Mouse (Mus musculus): ENCODE measurements around the gene Clec12b.
"Not testable (repeated sequence)": the region's sequence is repeated elsewhere in the genome, so short reads cannot be mapped to it uniquely, and the experiment has no call there.

The Clec12b gene

DNA sequence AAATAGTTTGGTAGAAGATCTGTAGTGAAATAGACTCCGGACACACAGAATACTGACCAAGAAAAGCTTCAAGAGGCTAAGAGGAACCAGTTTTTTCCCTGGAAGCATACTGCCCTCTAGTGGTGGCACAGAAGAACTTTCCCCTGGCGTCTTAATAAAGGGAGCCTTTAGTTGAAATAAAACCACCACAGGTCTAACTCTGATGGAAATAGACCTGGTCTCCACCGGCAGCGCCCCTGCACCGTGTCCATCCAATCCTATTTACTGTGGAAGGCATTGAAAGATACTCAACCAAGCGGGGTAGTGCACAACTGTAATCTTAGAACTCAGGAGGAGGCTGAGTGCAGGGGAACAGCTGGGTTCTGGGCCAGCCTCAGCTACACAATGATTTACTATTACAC is 19.7 kb downstream of the Clec12b start:
- peak; percentile 23 to 26 for DNase-seq

DNA sequence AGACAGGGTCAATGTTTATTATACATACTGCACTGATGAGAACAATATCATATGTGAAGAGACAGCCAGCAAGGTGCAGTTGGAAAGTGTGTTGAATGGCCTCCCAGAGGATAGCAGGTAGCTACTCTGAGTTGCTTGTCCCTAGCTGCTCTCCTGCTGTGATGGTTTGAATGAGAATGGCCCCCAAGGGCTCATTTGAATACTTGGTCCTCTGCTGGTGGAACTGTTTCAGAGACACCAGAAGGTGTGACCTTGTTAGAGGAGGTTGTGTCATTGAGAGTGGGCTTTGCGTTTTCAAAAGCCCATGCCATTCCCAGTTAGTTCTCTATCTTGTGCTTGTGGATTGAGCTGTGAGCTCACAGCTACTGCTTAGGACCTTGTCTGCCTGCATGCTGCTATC is 21.7 kb downstream of the Clec12b start:
- DNase-seq, result no peak

DNA sequence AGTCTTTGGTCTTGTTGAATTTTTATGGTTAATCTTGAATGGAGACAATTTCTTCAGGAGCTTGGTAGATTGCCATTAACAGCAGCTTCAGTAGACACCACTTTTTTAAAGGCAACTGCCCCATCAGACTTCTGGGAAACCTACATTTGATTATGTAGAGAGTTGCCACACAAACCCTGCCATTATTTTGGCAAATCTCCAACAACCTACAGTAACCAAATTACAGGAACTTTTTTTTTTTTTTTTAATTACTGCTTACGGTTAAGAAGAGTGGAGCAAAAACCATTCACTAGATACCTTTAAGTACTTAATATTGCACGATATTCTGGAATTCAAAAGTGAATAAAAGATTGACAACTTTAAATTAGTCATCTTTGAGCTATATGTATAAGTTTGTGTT is 26.2 kb downstream of the Clec12b start:
- DNase-seq, result no peak

DNA sequence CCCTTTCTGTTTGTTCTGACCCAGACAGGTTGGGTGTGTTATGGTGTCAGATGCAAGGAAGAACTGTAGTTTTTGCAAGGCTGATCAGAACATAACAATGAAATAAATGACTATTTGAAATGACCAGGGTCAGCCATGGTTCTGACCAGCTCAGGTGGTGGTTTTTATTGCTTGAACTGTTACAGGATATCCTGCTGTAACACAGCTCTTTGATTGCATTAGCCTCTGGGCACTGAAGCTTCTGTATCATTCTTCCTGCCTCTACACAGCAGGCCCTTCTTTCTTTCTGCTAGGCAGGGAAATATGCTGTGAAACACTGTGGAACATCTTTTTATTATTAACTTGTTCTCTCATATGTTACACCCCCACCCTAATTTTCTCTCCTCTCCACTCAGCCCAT is 29.2 kb downstream of the Clec12b start:
- no peak for DNase-seq

DNA sequence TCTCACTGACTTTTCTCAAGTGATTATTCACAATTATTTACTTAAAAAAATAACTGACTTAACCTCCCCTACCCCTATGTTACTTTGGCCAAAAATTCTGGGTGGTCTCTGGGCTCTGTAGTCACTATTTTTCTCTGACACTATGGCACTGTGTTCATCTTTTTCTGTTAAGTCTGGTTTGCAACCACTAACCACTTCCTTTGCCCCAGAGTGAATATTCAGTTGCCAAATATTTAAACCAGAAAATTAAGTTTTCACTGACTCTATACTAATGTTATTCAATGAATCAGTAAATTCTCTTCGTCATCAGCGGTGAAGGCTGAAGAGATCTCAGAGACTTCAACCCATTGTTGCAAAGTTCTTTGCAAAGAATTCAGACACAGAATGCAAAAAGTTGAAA is 29.9 kb downstream of the Clec12b start:
- no peak for DNase-seq

DNA sequence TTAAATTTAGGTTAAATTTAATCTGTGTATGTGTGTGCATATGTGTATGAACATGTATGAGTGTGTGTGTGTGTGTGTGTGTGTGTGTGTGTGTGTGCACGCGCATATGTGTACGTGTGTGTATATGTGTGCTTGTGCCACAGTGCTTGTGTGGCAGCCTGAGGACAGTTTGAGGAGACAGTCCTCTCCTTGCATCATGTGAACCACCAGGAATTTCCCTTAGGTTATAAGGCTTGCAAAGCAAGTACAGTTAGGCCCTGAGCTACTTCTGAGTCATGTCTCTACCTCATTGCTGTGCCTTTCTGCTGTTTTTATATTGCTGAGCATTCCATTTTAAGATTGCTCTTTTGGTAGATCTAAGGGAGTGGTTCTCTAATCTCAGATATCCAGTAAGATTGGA is 34.6 kb downstream of the Clec12b start:
- DNase-seq, result no peak

DNA sequence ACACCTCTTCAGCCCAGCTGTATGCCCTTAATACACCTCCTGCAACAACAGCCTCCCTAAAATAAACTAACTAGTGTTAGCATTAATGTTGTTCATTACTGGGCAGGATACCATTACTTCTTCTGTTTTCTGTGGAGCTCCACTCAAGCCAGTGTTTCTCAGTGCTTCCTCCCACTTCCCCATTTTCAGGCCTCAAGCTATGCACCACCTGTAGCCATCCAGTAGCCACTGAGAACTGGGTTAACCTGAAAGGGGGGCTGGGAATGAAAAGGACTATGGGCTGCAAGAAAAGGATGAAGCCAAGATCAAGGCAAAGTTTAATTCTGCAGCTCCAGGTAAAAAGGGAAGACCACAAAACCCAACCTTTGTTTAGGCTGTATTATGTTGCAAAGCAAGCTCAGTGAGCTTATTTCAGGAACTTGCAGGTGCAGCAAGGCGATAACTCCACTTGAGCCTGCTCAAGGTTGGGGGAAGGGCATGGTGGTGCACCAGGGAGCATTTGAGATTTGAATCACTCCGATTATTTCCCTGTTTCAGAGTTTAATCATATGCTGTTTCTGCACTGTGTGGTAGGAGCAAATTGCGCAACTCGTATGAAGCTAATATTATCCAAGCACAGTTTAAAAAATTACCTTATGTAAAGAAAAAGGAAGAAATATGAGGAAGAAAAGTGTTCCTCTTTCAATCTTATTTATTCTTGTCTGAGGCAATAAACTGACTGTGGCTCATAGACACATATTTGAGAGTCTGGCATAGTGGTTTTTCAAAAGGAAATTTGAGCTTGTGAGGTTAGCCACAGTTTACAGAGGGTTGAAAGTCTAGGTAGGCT is 35.9 kb downstream of the Clec12b start:
- no peak for DNase-seq

DNA sequence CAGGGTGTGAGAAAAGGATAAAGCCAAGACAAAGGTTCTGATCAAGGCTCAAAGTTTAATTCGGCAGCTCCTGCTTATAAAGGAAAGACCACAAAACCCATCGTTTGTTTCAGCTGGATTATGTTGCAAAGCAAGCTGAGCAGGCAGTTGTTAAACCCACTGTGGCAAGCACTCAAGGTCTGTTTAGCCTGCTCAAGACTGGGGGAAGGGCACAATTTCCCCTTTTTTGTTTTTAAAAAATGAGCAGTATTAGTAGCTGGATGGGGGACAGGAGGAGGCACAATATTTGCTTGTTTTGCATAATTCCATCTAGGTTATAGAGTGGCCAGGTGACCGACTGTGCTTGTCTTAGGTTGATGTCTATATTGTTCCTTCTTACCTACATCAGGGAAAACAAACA is 41.3 kb downstream of the Clec12b start:
- no peak for DNase-seq

DNA sequence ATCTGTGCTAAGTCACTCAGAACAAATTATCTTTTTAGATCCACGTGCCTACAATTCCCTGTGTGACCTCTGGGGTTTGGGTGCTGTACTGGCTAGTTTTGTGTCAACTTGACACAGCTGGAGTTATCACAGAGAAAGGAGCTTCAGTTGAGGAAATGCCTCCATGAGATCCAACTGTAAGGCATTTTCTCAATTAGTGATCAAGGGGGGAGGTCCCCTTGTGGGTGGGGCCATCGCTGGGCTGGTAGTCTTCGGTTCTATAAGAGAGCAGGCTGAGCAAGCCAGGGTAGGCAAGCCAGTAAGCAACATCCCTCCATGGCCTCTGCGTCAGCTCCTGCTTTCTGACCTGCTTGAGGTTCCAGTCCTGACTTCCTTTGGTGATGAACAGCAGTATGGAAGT is 43.3 kb downstream of the Clec12b start, which contains the start of gene Clec12a:
TSS of gene Clec12a (plus strand) at position 301 of the 400 bp plus-strand sequence.
- not testable (repeated sequence) for DNase-seq

DNA sequence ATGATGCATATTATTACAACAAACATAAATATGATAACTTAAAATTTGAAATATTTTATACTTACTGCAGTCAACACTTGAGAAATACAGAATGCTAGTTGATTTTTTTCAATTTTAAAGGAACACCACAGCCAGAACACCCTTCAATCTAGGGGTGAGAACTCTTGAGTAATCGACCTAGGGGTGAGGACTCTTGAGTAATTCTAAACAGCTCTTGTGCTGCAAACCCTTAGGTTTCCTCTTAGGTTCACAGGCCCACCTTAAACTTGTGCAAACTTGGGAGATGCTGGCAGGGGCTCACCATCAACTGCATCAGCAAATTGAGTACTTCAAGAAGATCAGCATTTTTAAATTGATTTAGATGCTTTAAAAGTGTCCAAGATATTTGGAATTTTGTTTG is 47.9 kb downstream of the Clec12b start:
- DNase-seq, result no peak

DNA sequence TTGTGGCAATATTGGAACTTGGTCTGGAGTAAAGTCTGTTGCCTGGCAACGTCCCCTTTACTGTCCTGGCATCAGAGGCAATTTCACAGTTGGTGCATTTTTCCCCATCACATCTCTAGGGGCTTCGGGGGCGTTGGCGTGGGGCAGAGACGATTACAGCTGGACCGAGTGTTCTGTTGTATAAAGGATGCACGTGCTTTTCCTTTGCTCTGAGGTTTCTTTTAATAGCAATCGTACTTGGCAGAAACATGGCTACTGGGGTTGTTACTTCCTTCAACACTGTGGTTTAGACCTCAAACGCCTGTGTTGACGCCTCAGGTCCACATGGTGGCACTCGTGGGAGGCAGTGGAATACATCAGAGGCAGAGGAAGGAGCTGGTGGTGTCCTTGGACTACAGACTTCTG is 52.0 kb downstream of the Clec12b start:
- peak; percentile 5 to 20 for DNase-seq

DNA sequence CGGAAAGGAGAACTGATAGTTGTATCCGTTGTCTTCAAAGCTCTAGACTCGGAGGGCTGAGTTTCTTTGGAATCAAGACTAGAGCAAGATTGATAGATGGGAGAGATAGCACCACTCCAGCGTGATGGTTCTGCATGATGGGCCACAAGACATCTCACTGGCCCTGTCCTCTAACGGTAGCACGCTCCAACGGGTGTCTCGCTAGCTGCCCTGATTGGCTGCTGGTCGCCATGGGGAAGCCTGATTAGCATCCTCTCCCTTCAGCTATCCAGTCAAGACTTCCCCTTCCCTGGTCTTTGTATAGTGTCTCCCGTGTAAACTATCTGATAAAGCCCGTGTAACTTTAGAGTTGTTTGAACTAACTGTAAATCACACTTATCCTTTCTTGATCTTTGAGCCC is 54.1 kb downstream of the Clec12b start, which contains the start of gene 4922502D21Rik:
TSS of gene 4922502D21Rik (minus strand) at position 187 of the 400 bp plus-strand sequence.
- DNase-seq, result no peak

DNA sequence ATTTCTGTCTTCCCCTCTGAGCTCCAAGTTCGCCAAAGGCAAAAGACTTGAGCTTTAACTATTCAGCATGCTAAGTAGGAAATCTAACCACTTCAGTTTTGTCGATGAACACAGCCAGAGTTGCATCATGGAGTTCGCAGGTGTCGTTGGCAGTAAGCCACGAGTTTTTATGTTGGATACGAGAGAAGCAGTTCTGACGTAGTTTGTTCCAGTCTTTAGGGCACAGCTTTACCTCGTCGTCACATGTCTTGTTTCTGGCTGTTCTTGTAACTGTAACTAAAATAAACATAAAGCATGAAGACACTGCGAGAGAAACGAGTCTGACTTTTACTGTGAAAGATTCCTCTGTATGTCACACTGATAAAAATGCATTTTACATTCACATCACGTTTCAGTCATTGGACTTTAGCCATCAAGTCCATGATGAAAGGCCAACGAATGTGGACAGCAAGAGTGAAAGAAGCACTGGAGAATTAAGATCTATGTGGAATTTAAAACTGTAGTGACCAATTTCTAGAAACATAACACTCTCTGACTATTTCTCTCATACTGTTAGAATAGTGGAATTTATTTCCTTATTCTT is 59.0 kb downstream of the Clec12b start:
- DNase-seq, result no peak

DNA sequence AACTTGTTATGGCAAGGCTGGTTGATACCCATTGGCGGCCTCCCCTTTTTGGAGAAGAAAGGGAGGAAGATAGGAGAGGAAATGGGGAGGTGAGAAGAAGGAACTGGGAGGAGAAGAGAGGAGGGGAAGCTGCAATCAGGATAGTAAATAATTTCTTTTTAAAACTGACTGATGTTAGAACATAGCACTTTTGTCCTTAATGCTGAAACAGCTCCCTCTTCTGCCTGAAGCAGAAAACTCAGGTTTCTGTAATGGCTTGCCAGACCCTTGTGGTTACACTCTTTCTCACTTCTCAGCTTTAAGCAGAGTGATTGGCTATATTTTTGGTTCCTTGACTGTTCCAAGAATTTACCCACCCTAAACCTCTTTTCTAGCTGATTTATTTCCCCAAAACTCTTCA is 59.7 kb downstream of the Clec12b start:
- no peak for DNase-seq

Measured in cerebellum, adult 18-20 months (tissue).